Mouse (Mus musculus): ENCODE measurements at regions not wholly inside any gene's neighbourhood (a gene's known extent, or its start where the extent isn't known, plus 50 kb on each side); places are given as distances from the start of the nearest gene placed in this dataset.

DNA sequence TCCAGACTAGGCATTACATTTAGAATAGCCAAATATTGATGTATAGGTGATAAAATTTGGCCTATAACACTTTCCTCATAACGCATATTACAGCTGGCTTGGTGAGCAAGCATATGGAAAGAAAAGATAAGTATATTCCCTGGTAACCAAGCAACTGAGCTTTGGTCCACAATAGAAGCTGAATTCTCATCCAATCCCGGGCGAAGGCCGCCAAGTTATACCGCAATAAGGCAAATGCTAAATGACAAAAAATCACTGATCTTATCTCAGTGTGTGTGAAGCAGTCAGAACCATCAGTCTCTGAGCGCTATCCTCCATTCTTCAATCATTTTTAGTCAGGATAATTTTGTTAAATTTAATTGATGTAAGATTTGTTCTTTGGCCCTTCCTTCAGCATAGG is 105.9 kb upstream of the Tmem72 start:
- Histone ChIP-seq H3K27me3 (ENCODE audit: control insufficient read depth, insufficient read depth, low read length) (no peaks in the 10 kb centered on the region), H3K27ac (ENCODE audit: control insufficient read depth, insufficient read depth, low read depth, low read length) (no peak overlapping the region), H3K4me1 (ENCODE audit: control insufficient read depth, insufficient read depth, low read length) (peaks cover 4% of the 10 kb centered on the region; the same call in 1 of the 2 replicates), H3K36me3 (ENCODE audit: control insufficient read depth, insufficient read depth, low read length) (no peaks in the 10 kb centered on the region), H3K4me3 (ENCODE audit: control insufficient read depth, low read depth, low read length) (no peak overlapping the region)
- TF ChIP-seq POLR2A (IDR thresholded peaks at IDR 0.05; ENCODE audit: control insufficient read depth, low read depth, low read length) (no peak), CTCF (IDR thresholded peaks at IDR 0.05; ENCODE audit: control insufficient read depth, insufficient read depth, insufficient replicate concordance, low read depth, low read length) (no peak)

DNA sequence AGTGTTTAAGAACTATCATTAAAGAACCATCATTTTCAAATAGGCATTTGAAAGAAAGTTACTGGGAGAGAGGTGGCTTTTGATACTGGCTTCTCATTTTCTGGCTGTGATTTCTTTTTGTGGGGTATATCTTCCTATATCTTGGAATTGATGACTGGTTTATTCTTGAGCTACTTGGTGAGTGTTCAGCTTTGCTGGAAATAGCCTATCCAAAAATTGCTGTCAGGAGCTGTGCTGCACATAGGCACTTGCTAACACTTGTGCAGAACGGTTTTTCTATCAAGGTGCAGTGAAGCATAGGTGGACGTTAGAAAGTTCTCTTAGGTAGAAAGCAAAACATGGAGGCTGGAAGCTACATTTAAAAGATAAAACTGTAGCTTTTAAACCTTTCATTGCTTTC is 108.9 kb upstream of the Tmem72 start:
- no peak overlapping the region for H3K4me3 ChIP-seq (ENCODE audit: control insufficient read depth, low read depth, low read length)
- TF ChIP-seq POLR2A (IDR thresholded peaks at IDR 0.05; ENCODE audit: control insufficient read depth, low read depth, low read length) (no peak), CTCF (IDR thresholded peaks at IDR 0.05; ENCODE audit: control insufficient read depth, insufficient read depth, insufficient replicate concordance, low read depth, low read length) (no peak)
- H3K27ac ChIP-seq (ENCODE audit: control insufficient read depth, insufficient read depth, low read depth, low read length) = no peak overlapping the region
- peaks cover 4% of the 10 kb centered on the region; the same call in 1 of the 2 replicates for H3K4me1 ChIP-seq (ENCODE audit: control insufficient read depth, insufficient read depth, low read length)
- no peaks in the 10 kb centered on the region for H3K27me3 ChIP-seq (ENCODE audit: control insufficient read depth, insufficient read depth, low read length)
- no peaks in the 10 kb centered on the region for H3K36me3 ChIP-seq (ENCODE audit: control insufficient read depth, insufficient read depth, low read length)

DNA sequence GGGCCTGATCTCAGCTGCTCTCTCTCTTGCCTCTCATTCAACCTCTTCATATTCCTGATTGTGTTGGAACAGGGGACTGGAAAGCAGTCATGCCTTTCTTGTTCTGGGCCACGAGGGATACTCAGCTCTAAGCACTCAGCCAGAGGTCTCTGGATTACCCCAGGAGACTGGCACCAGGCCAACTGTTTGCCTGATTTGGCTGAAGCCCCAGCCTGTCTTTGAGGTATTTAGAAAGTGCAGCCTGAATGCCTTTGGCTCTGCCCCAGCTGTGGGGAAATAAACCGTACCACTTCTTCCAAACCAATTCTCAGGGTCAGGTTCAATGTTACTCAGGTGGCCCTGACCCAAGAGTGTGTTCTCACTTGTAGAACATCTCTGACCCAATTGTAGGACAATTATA is 112.6 kb upstream of the Tmem72 start:
- no peaks in the 10 kb centered on the region for H3K27me3 ChIP-seq (ENCODE audit: control insufficient read depth, insufficient read depth, low read length)
- H3K36me3 ChIP-seq (ENCODE audit: control insufficient read depth, insufficient read depth, low read length) = no peaks in the 10 kb centered on the region
- no peak overlapping the region for H3K4me3 ChIP-seq (ENCODE audit: control insufficient read depth, low read depth, low read length)
- no peak for TF ChIP-seq POLR2A (IDR thresholded peaks at IDR 0.05; ENCODE audit: control insufficient read depth, low read depth, low read length)
- no peak for TF ChIP-seq CTCF (IDR thresholded peaks at IDR 0.05; ENCODE audit: control insufficient read depth, insufficient read depth, insufficient replicate concordance, low read depth, low read length)
- H3K4me1 ChIP-seq (ENCODE audit: control insufficient read depth, insufficient read depth, low read length) = no peaks in the 10 kb centered on the region
- no peak overlapping the region for H3K27ac ChIP-seq (ENCODE audit: control insufficient read depth, insufficient read depth, low read depth, low read length)

DNA sequence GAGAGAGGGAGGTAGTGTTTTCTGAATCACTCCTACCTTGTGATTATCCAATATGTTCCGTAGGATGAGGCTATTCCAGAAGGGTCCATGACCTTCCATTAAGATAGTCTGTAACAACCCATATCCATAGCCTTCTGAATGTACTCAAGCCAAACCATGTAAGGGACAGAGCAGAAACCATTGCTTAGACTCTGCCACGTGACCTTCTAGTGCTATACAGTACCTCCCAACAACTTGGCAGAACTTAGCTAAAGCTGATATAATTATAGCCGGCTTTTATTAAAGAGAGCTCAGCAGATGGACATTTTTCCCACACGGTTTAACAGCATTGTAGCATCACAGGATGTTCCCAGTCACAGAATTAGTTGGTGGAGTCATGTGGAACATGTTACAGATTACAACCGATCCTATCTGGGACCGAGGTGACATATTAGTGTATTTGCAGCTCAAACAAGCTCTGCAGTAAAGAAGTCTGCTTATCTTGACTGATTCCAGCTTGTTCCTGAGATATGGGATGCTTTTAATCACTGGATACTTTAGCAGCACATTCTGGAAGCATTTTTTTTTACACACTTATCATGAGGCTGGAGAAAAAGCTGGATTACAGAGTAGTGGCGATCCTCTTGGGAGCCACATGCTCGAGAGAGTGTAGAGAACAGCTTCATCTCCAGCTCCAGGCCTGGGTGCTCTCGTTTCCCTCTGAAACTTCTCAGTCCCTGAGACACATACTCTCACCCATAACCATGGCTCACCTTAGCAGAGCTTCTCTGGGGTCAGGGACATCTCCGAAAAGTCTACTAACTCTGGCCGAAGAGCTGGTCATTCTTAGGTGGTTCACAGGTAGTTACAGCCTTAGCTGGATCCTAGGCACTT is 129.5 kb upstream of the Tmem72 start:
- H3K27me3 ChIP-seq (ENCODE audit: control insufficient read depth, insufficient read depth, low read length) = no peaks in the 10 kb centered on the region
- no peak for TF ChIP-seq POLR2A (IDR thresholded peaks at IDR 0.05; ENCODE audit: control insufficient read depth, low read depth, low read length)
- no peak for TF ChIP-seq CTCF (IDR thresholded peaks at IDR 0.05; ENCODE audit: control insufficient read depth, insufficient read depth, insufficient replicate concordance, low read depth, low read length)

DNA sequence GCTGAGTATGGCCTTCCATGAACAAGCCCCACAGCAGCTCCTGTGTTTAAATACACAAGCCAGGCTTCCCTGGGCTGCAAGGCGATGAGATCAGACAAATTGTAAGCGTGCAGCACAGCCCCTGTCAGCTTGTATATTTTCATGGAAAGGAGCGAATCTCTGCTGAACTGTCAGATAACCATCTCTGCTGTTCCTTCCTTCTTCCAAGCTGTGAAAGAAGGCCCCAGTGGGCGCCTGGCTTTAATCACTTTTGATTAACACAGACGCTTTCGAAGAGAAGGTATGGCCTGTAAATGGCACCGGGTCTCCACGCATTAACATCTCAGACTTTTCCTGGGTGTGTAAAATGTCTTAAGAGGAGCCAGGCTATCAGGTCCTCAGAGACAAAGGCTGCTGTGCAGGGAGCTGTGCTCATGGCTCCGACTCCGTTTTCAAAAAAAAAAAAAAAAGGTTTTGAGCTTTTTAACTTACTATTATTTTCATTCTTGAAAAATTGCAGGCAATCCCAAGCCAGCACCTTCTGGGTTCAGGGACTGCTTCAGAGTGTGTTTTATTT is 131.9 kb upstream of the Tmem72 start:
- Histone ChIP-seq H3K36me3 (ENCODE audit: control insufficient read depth, insufficient read depth, low read length) (no peaks in the 10 kb centered on the region), H3K27ac (ENCODE audit: control insufficient read depth, insufficient read depth, low read depth, low read length) (no peak overlapping the region), H3K4me3 (ENCODE audit: control insufficient read depth, low read depth, low read length) (no peak overlapping the region), H3K27me3 (ENCODE audit: control insufficient read depth, insufficient read depth, low read length) (no peaks in the 10 kb centered on the region), H3K4me1 (ENCODE audit: control insufficient read depth, insufficient read depth, low read length) (no peaks in the 10 kb centered on the region)
- TF ChIP-seq POLR2A (IDR thresholded peaks at IDR 0.05; ENCODE audit: control insufficient read depth, low read depth, low read length) = no peak
- TF ChIP-seq CTCF (IDR thresholded peaks at IDR 0.05; ENCODE audit: control insufficient read depth, insufficient read depth, insufficient replicate concordance, low read depth, low read length) = no peak

More for the DNA sequence above, 129.5 kb upstream of the Tmem72 start:
- Histone ChIP-seq H3K4me3 (ENCODE audit: control insufficient read depth, low read depth, low read length) (no peak overlapping the region), H3K27ac (ENCODE audit: control insufficient read depth, insufficient read depth, low read depth, low read length) (no peak overlapping the region), H3K36me3 (ENCODE audit: control insufficient read depth, insufficient read depth, low read length) (no peaks in the 10 kb centered on the region), H3K4me1 (ENCODE audit: control insufficient read depth, insufficient read depth, low read length) (no peaks in the 10 kb centered on the region)

DNA sequence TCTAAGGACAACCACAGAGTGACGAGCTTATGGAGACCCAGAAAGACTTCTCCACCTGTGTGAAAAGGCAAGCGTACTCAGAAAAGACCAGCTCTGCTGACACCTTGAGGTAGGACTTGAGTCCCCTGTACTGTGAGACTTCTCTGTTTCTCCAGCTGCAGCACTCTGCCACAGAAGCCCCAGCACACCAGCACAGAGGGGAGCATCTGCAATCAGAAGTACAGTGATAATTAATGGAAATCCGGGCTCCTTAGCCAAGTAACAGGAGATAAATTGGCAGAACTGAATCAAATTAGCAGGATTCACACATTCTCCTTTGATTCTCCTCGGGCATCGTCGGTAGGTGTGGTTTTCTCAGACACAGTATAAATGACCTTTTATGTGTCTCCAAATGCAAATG is 137.3 kb upstream of the Tmem72 start:
- TF ChIP-seq CTCF (IDR thresholded peaks at IDR 0.05; ENCODE audit: control insufficient read depth, insufficient read depth, insufficient replicate concordance, low read depth, low read length) = no peak
- TF ChIP-seq POLR2A (IDR thresholded peaks at IDR 0.05; ENCODE audit: control insufficient read depth, low read depth, low read length) = no peak
- H3K4me3 ChIP-seq (ENCODE audit: control insufficient read depth, low read depth, low read length) = no peak overlapping the region
- no peaks in the 10 kb centered on the region for H3K27me3 ChIP-seq (ENCODE audit: control insufficient read depth, insufficient read depth, low read length)
- no peaks in the 10 kb centered on the region for H3K36me3 ChIP-seq (ENCODE audit: control insufficient read depth, insufficient read depth, low read length)
- no peak overlapping the region for H3K27ac ChIP-seq (ENCODE audit: control insufficient read depth, insufficient read depth, low read depth, low read length)
- H3K4me1 ChIP-seq (ENCODE audit: control insufficient read depth, insufficient read depth, low read length) = peaks cover 3% of the 10 kb centered on the region

DNA sequence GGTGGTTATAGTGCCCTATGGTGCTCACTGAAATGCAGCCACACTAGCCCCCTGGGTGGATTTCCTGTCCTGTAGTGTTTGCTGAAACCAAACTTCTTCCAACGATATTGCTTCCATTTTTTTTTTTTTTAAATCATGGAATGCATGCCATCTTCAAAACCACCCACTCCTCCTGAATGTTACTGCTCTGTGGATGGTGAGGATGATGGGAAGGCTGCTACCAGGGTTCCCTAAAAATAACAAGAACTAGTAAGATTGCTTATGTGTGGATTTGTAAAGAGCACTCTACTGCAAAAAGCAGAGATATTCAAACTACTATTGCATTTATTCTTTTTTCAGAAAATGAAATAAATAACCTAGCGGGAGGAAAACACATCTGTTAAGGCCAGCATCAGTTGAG is 139.4 kb upstream of the Tmem72 start:
- peaks cover 3% of the 10 kb centered on the region for H3K4me1 ChIP-seq (ENCODE audit: control insufficient read depth, insufficient read depth, low read length)
- H3K27ac ChIP-seq (ENCODE audit: control insufficient read depth, insufficient read depth, low read depth, low read length) = no peak overlapping the region
- no peaks in the 10 kb centered on the region for H3K27me3 ChIP-seq (ENCODE audit: control insufficient read depth, insufficient read depth, low read length)
- no peaks in the 10 kb centered on the region for H3K36me3 ChIP-seq (ENCODE audit: control insufficient read depth, insufficient read depth, low read length)
- TF ChIP-seq CTCF (IDR thresholded peaks at IDR 0.05; ENCODE audit: control insufficient read depth, insufficient read depth, insufficient replicate concordance, low read depth, low read length) (no peak), POLR2A (IDR thresholded peaks at IDR 0.05; ENCODE audit: control insufficient read depth, low read depth, low read length) (no peak)
- H3K4me3 ChIP-seq (ENCODE audit: control insufficient read depth, low read depth, low read length) = no peak overlapping the region

All from testis, adult 2 months (tissue).